ENCODE assay signal across 25 mouse cellular contexts in the genomic region with DNA sequence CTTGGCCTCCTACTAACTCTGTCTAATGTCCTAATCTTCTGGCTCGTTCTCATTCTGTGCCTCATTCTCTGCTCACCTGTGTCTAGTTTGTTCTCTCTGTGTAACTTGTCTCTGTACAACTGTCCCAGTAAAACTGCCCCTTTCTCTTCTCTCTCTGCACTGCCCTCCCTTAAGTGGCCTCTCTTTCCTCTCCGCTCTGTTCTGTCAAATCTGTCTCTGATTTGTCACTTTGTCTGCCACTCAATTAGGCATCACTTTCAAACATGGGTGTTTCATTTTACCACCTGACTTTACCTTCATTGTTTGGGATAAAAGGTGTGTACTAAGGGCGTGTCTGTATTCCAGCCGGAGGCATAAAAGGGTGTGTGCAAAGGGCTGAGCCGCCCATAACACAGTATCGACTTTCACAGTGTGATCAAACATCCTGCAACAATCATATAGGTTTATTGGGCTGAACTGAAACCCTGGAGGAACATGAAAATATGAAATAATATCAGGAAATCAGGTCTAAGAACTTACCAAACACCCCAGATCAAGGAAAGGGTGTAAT. TPM values are rescaled to one million over a fixed set of nuclear protein-coding genes. Genes with fewer than 3 reads are reported as not detected.
DNase-seq lines count a peak whose midpoint lies in the region; ATAC-seq and TF ChIP-seq lines count a peak whose summit lies in the region.
"Had no signal": no experiment of that assay in that cellular context is flagged by ENCODE, and none has a peak within 500 bp of the region (broad histone marks: within the 10 kb centered on the region; RNA-seq: fewer than 3 reads in every experiment).

No protein-coding gene starts in this region.

- no peak overlapping the region for H3K4me3 ChIP-seq in intestine, embryonic 15.5 days (replicated peaks)
- H3K4me3 ChIP-seq in stomach, embryonic 14.5 days (ENCODE audit: low read depth, low read length): no peak overlapping the region
- H3K4me3 ChIP-seq in stomach, postnatal 0 days (ENCODE audit: low read depth, low read length): no peak overlapping the region
- H3K4me3 ChIP-seq in midbrain, embryonic 15.5 days: no peak overlapping the region
- H3K4me3 ChIP-seq: embryonic facial prominence, embryonic 10.5 days; embryonic facial prominence, embryonic 13.5 days; erythroblast, embryonic 14.5 days; forebrain, embryonic 12.5 days; forebrain, embryonic 15.5 days; heart, embryonic 13.5 days had no signal

- peak; percentile 43 for DNase-seq in stomach, postnatal 0 days (ENCODE audit: low spot score)
- DNase-seq in liver: no peak
- no peak for DNase-seq in kidney, adult 18-20 months
- DNase-seq: adrenal gland, postnatal 10 days; cerebellum, adult 11 months; cerebellum, adult 2 months; cerebellum, postnatal 10 days; cerebellum, postnatal 36 days; embryo, embryonic 11 days; gastrocnemius, postnatal 25 days; heart, adult 18-20 months; heart, postnatal 14 days; heart, postnatal 4 days had no signal

- no peaks in the 10 kb centered on the region for H3K27me3 ChIP-seq in intestine, embryonic 15.5 days (replicated peaks)
- no peaks in the 10 kb centered on the region for H3K27me3 ChIP-seq in stomach, embryonic 14.5 days (ENCODE audit: control insufficient read depth, insufficient read depth, low read length)
- H3K27me3 ChIP-seq in stomach, postnatal 0 days (ENCODE audit: control insufficient read depth, insufficient read depth, low read length): no peaks in the 10 kb centered on the region
- no peaks in the 10 kb centered on the region for H3K27me3 ChIP-seq in midbrain, embryonic 15.5 days (replicated peaks)
- H3K27me3 ChIP-seq: embryonic facial prominence, embryonic 13.5 days; forebrain, embryonic 12.5 days; forebrain, embryonic 15.5 days had no signal

- TF ChIP-seq EP300 in stomach, postnatal 0 days (optimal IDR thresholded peaks at IDR 0.05): no peak

- peak; percentile 81 for ATAC-seq in intestine, embryonic 15.5 days
- ATAC-seq in stomach, embryonic 14.5 days (ENCODE audit: insufficient number of reproducible peaks, insufficient read depth, low FRiP score, low read depth): peak; percentile 62
- peak; percentile 95 for ATAC-seq in stomach, postnatal 0 days (ENCODE audit: low FRiP score, low TSS enrichment)
- no peak for ATAC-seq in midbrain, embryonic 15.5 days (replicated peaks)
- ATAC-seq: CD4-positive, CD25-positive, alpha-beta regulatory T cell, adult 4 months; forebrain, embryonic 15.5 days; hindbrain, postnatal 0 days had no signal

- 66% methylated on average over 6 of the region's 6 CpGs for WGBS in intestine, embryonic 15.5 days
- 68% methylated on average over 6 of the region's 6 CpGs for WGBS in stomach, embryonic 14.5 days
- WGBS in stomach, postnatal 0 days: 49% methylated on average over 6 of the region's 6 CpGs
- 86% methylated on average over 6 of the region's 6 CpGs for WGBS in midbrain, embryonic 15.5 days

- H3K4me1 ChIP-seq in intestine, embryonic 15.5 days (replicated peaks): no peaks in the 10 kb centered on the region
- H3K4me1 ChIP-seq in stomach, embryonic 14.5 days (ENCODE audit: control insufficient read depth, insufficient read depth, low read length): no peaks in the 10 kb centered on the region
- no peaks in the 10 kb centered on the region for H3K4me1 ChIP-seq in stomach, postnatal 0 days (replicated peaks; ENCODE audit: control insufficient read depth, insufficient read depth)
- no peaks in the 10 kb centered on the region for H3K4me1 ChIP-seq in midbrain, embryonic 15.5 days
- H3K4me1 ChIP-seq: embryonic facial prominence, embryonic 10.5 days; forebrain, embryonic 12.5 days; forebrain, embryonic 15.5 days had no signal

- TF ChIP-seq CTCF in stomach, postnatal 0 days (IDR thresholded peaks at IDR 0.05; ENCODE audit: low read depth): no peak

- H3K27ac ChIP-seq in intestine, embryonic 15.5 days: no peak overlapping the region
- no peak overlapping the region for H3K27ac ChIP-seq in stomach, embryonic 14.5 days (ENCODE audit: low read length)
- H3K27ac ChIP-seq in stomach, postnatal 0 days (replicated peaks): no peak overlapping the region
- H3K27ac ChIP-seq in midbrain, embryonic 15.5 days: no peak overlapping the region
- H3K27ac ChIP-seq: embryonic facial prominence, embryonic 10.5 days; embryonic facial prominence, embryonic 13.5 days; forebrain, embryonic 12.5 days; forebrain, embryonic 15.5 days; heart, embryonic 13.5 days; hindbrain, embryonic 14.5 days; hindbrain, postnatal 0 days had no signal

- H3K36me3 ChIP-seq in intestine, embryonic 15.5 days: no peaks in the 10 kb centered on the region
- H3K36me3 ChIP-seq in stomach, embryonic 14.5 days (ENCODE audit: control insufficient read depth, insufficient read depth, low read length): no peaks in the 10 kb centered on the region
- H3K36me3 ChIP-seq in stomach, postnatal 0 days (ENCODE audit: control insufficient read depth, insufficient read depth, low read length): no peaks in the 10 kb centered on the region
- no peaks in the 10 kb centered on the region for H3K36me3 ChIP-seq in midbrain, embryonic 15.5 days (replicated peaks)
- H3K36me3 ChIP-seq: embryonic facial prominence, embryonic 10.5 days; embryonic facial prominence, embryonic 13.5 days; forebrain, embryonic 12.5 days; forebrain, embryonic 15.5 days; heart, embryonic 13.5 days had no signal

- no peak overlapping the region for H3K9ac ChIP-seq in intestine, embryonic 15.5 days
- H3K9ac ChIP-seq in stomach, embryonic 14.5 days (replicated peaks; ENCODE audit: low read depth, low read length): no peak overlapping the region
- no peak overlapping the region for H3K9ac ChIP-seq in stomach, postnatal 0 days (ENCODE audit: low read length)
- H3K9ac ChIP-seq in midbrain, embryonic 15.5 days: no peak overlapping the region
- H3K9ac ChIP-seq: embryonic facial prominence, embryonic 13.5 days; forebrain, embryonic 12.5 days; forebrain, embryonic 15.5 days; heart, embryonic 13.5 days; hindbrain, embryonic 14.5 days had no signal

- H3K9me3 ChIP-seq in intestine, embryonic 15.5 days: no peaks in the 10 kb centered on the region
- no peaks in the 10 kb centered on the region for H3K9me3 ChIP-seq in stomach, embryonic 14.5 days (ENCODE audit: control insufficient read depth, low read depth, low read length)
- H3K9me3 ChIP-seq in stomach, postnatal 0 days (ENCODE audit: control insufficient read depth, low read length): no peaks in the 10 kb centered on the region
- no peaks in the 10 kb centered on the region for H3K9me3 ChIP-seq in midbrain, embryonic 15.5 days
- H3K9me3 ChIP-seq: embryonic facial prominence, embryonic 10.5 days; embryonic facial prominence, embryonic 13.5 days; forebrain, embryonic 12.5 days; forebrain, embryonic 15.5 days; heart, embryonic 13.5 days had no signal

- no peak overlapping the region for H3K4me2 ChIP-seq in intestine, embryonic 15.5 days (replicated peaks)
- H3K4me2 ChIP-seq in stomach, embryonic 14.5 days (replicated peaks; ENCODE audit: low read depth, low read length): no peak overlapping the region
- H3K4me2 ChIP-seq in stomach, postnatal 0 days (replicated peaks; ENCODE audit: low read depth): no peak overlapping the region
- H3K4me2 ChIP-seq in midbrain, embryonic 15.5 days: no peak overlapping the region
- H3K4me2 ChIP-seq: embryonic facial prominence, embryonic 13.5 days; forebrain, embryonic 12.5 days; forebrain, embryonic 15.5 days; heart, embryonic 13.5 days; hindbrain, embryonic 14.5 days had no signal

RNA-seq across cellular contexts. Expression of gene Pgm2, which starts 27.2 kb away (rescaled TPM):
- polyA plus RNA-seq in intestine, embryonic 15.5 days (2015; fragmentation: Nextera tagmentation; extraction: Ambion mirVana): 35.4 and 39.7 TPM in 2 replicates
- 33.2 and 34.4 TPM in 2 replicates for polyA plus RNA-seq in stomach, embryonic 14.5 days (2014; fragmentation: Nextera tagmentation; extraction: Ambion mirVana)
- 33.8 and 34.3 TPM in 2 replicates for polyA plus RNA-seq in stomach, postnatal 0 days (2015; fragmentation: Nextera tagmentation; extraction: Ambion mirVana)
- polyA plus RNA-seq in midbrain, embryonic 15.5 days (2015; fragmentation: Nextera tagmentation; extraction: Ambion mirVana): 17.3 and 17.7 TPM in 2 replicates
